Mouse (Mus musculus) stomach, postnatal 0 days (tissue): ENCODE measurements at regions not wholly inside any gene's neighbourhood (a gene's known extent, or its start where the extent isn't known, plus 50 kb on each side); places are given as distances from the start of the nearest gene placed in this dataset.

ENCODE experiments used
- CTCF ChIP-seq: IDR thresholded peaks from 2 replicates; pipeline ENCODE4 v1.5.1; 2016; ENCODE audit warnings: antibody characterized with exemption, low read depth, mild to moderate bottlenecking, moderate library complexity
- EP300 ChIP-seq: optimal IDR thresholded peaks from 2 replicates; pipeline ENCODE3; 2016; ENCODE audit warnings: antibody characterized with exemption

GRCm38 (mm10) chr12:10529077-10529476 lies 138.5 kb downstream of the Rdh14 start:
- TF ChIP-seq EP300 (no peak), CTCF (no peak)
